Mouse (Mus musculus) right cerebral cortex, postnatal 4 days (tissue): ENCODE results near the gene Ccdc148.
A peak's percentile ranks its signal among the peaks of the same experiment; 100 is the strongest.

Source experiments
- DNase-seq: peaks from one replicate; pipeline ENCODE4 v3.0.0-alpha.2; 2022

The Ccdc148 gene

GRCm38 (mm10) chr2:59160605-59160963 lies at the start of gene Ccdc148, which contains the start of gene Pkp4:
Gene Ccdc148, minus strand, starts transcription at chr2:59160683.
Gene Pkp4, plus strand, starts transcription at chr2:59160850.
- DNase-seq: peak; percentile 88

GRCm38 (mm10) chr2:59208276-59208675 lies 47.8 kb upstream of the Ccdc148 start:
- DNase-seq: no peak

- no peak for DNase-seq
These were observed 47.2 kb upstream of the Ccdc148 start for GRCm38 (mm10) chr2:59207725-59208124.

- DNase-seq: no peak
These were observed 46.8 kb upstream of the Ccdc148 start for GRCm38 (mm10) chr2:59207240-59207639.

GRCm38 (mm10) chr2:59206190-59206589 lies 45.7 kb upstream of the Ccdc148 start:
- no peak for DNase-seq

- DNase-seq: no peak
These were observed 44.6 kb upstream of the Ccdc148 start for GRCm38 (mm10) chr2:59205092-59205491.

- no peak for DNase-seq
These were observed 43.3 kb upstream of the Ccdc148 start for GRCm38 (mm10) chr2:59203627-59204425.

GRCm38 (mm10) chr2:59202930-59203329 lies 42.4 kb upstream of the Ccdc148 start:
- no peak for DNase-seq

GRCm38 (mm10) chr2:59200511-59200910 lies 40.0 kb upstream of the Ccdc148 start:
- no peak for DNase-seq

GRCm38 (mm10) chr2:59199476-59199976 lies 39.0 kb upstream of the Ccdc148 start:
- DNase-seq: no peak

- DNase-seq: no peak
These were observed 36.7 kb upstream of the Ccdc148 start for GRCm38 (mm10) chr2:59197156-59197555.

GRCm38 (mm10) chr2:59193117-59193516 lies 32.6 kb upstream of the Ccdc148 start:
- no peak for DNase-seq

GRCm38 (mm10) chr2:59191466-59191865 lies 31.0 kb upstream of the Ccdc148 start:
- peak; percentile 19 for DNase-seq

GRCm38 (mm10) chr2:59190186-59190585 lies 29.7 kb upstream of the Ccdc148 start:
- no peak for DNase-seq

GRCm38 (mm10) chr2:59189661-59190185 lies 29.2 kb upstream of the Ccdc148 start:
- DNase-seq: no peak

- no peak for DNase-seq
These were observed 27.8 kb upstream of the Ccdc148 start for GRCm38 (mm10) chr2:59188306-59188705.

GRCm38 (mm10) chr2:59186966-59187365 lies 26.5 kb upstream of the Ccdc148 start:
- no peak for DNase-seq

- DNase-seq: no peak
These were observed 25.6 kb upstream of the Ccdc148 start for GRCm38 (mm10) chr2:59186122-59186521.

- no peak for DNase-seq
These were observed 23.9 kb upstream of the Ccdc148 start for GRCm38 (mm10) chr2:59184107-59185064.

GRCm38 (mm10) chr2:59183541-59183940 lies 23.1 kb upstream of the Ccdc148 start:
- DNase-seq: no peak

- no peak for DNase-seq
These were observed 21.0 kb upstream of the Ccdc148 start for GRCm38 (mm10) chr2:59181321-59182113.

GRCm38 (mm10) chr2:59179487-59179886 lies 19.0 kb upstream of the Ccdc148 start:
- no peak for DNase-seq
